Comparison of ENCODE assay signal across 23 mouse cellular contexts in genomic region chr12:108062137-108062536, GRCm38 (mm10). TPM values are rescaled to one million over a fixed set of nuclear protein-coding genes. Genes with fewer than 3 reads are reported as not detected.
DNase-seq lines count a peak whose midpoint lies in the region; ATAC-seq and TF ChIP-seq lines count a peak whose summit lies in the region.
"Had no signal": no experiment of that assay in that cellular context is flagged by ENCODE, and none has a peak within 500 bp of the region (broad histone marks: within the 10 kb centered on the region; RNA-seq: fewer than 3 reads in every experiment).

No protein-coding gene starts in this region.

- no peak for TF ChIP-seq CTCF in cerebellum, adult 2 months (IDR thresholded peaks at IDR 0.05; ENCODE audit: borderline replicate concordance, insufficient read depth, low read depth, low read length)
- no peak for TF ChIP-seq CTCF in small intestine, adult 2 months (IDR thresholded peaks at IDR 0.05; ENCODE audit: extremely low read depth, insufficient read length, insufficient replicate concordance, low read depth, low read length)

- 42% methylated on average over 5 of the region's 5 CpGs for WGBS in cerebellum, adult 2 months
- 80% methylated on average over 5 of the region's 5 CpGs for WGBS in embryonic facial prominence, embryonic 10.5 days
- 54% methylated on average over 5 of the region's 5 CpGs for WGBS in intestine, embryonic 16.5 days
- WGBS in small intestine, adult 2 months = 30% methylated on average over 5 of the region's 5 CpGs
- WGBS in liver, embryonic 12.5 days (ENCODE audit: insufficient replicate concordance) = 73% methylated on average over 5 of the region's 5 CpGs

- DNase-seq in cerebellum, adult 2 months = no peak
- no peak for DNase-seq in cerebellum, postnatal 14 days
- no peak for DNase-seq in embryonic facial prominence, embryonic 10.5 days (ENCODE audit: low spot score)
- DNase-seq: adrenal gland, adult 8-10 months; adrenal gland, postnatal 14 days; adrenal gland, postnatal 36 days; B cell, adult 2 months had no signal

- peaks cover 47% of the 10 kb centered on the region for H3K4me1 ChIP-seq in cerebellum, adult 2 months (ENCODE audit: control insufficient read depth, insufficient read depth, low read length)
- H3K4me1 ChIP-seq in embryonic facial prominence, embryonic 10.5 days = peaks cover 37% of the 10 kb centered on the region
- H3K4me1 ChIP-seq in intestine, embryonic 16.5 days (ENCODE audit: control insufficient read depth, insufficient read depth, low read length) = peaks cover 6% of the 10 kb centered on the region; the same call in 1 of the 2 replicates
- H3K4me1 ChIP-seq in small intestine, adult 2 months (ENCODE audit: control insufficient read depth, insufficient read depth, insufficient read length, low read length) = peaks cover 10% of the 10 kb centered on the region
- no peaks in the 10 kb centered on the region for H3K4me1 ChIP-seq in liver, embryonic 12.5 days

- H3K36me3 ChIP-seq in embryonic facial prominence, embryonic 10.5 days (replicated peaks) = no peaks in the 10 kb centered on the region
- no peaks in the 10 kb centered on the region for H3K36me3 ChIP-seq in intestine, embryonic 16.5 days (ENCODE audit: control insufficient read depth, insufficient read depth, low read length)
- H3K36me3 ChIP-seq in small intestine, adult 2 months (ENCODE audit: control insufficient read depth, insufficient read depth, low read length) = no peaks in the 10 kb centered on the region
- H3K36me3 ChIP-seq in liver, embryonic 12.5 days = no peaks in the 10 kb centered on the region
- H3K36me3 ChIP-seq: embryonic facial prominence, embryonic 13.5 days; embryonic facial prominence, embryonic 15.5 days; forebrain, embryonic 10.5 days; forebrain, embryonic 12.5 days; G1E had no signal

- peak overlapping the region; percentile 41 for H3K27ac ChIP-seq in cerebellum, adult 2 months (ENCODE audit: insufficient read depth, low read length)
- H3K27ac ChIP-seq in embryonic facial prominence, embryonic 10.5 days (replicated peaks) = peak overlapping the region; percentile 32
- H3K27ac ChIP-seq in intestine, embryonic 16.5 days (ENCODE audit: low read length) = no peak overlapping the region
- 0 out of 2 replicates have a peak overlapping the region, but pooled peaks have one; percentile 22 for H3K27ac ChIP-seq in small intestine, adult 2 months (ENCODE audit: insufficient read depth, low read depth, low read length)
- H3K27ac ChIP-seq in liver, embryonic 12.5 days = no peak overlapping the region
- H3K27ac ChIP-seq: embryonic facial prominence, embryonic 13.5 days; embryonic facial prominence, embryonic 15.5 days; forebrain, embryonic 10.5 days; forebrain, embryonic 12.5 days had no signal

- H3K4me2 ChIP-seq in intestine, embryonic 16.5 days (ENCODE audit: low read depth, low read length) = no peak overlapping the region
- no peak overlapping the region for H3K4me2 ChIP-seq in liver, embryonic 12.5 days
- H3K4me2 ChIP-seq: embryonic facial prominence, embryonic 13.5 days; embryonic facial prominence, embryonic 15.5 days; forebrain, embryonic 12.5 days had no signal

- H3K9ac ChIP-seq in intestine, embryonic 16.5 days (ENCODE audit: low read depth, low read length) = no peak overlapping the region
- H3K9ac ChIP-seq in liver, embryonic 12.5 days = no peak overlapping the region
- H3K9ac ChIP-seq: embryonic facial prominence, embryonic 13.5 days; embryonic facial prominence, embryonic 15.5 days; forebrain, embryonic 12.5 days had no signal

- no peaks in the 10 kb centered on the region for H3K27me3 ChIP-seq in cerebellum, adult 2 months (ENCODE audit: control insufficient read depth, insufficient read depth, low read length)
- H3K27me3 ChIP-seq in embryonic facial prominence, embryonic 10.5 days (replicated peaks; ENCODE audit: low read depth, poor library complexity, severe bottlenecking) = no peaks in the 10 kb centered on the region
- no peaks in the 10 kb centered on the region for H3K27me3 ChIP-seq in intestine, embryonic 16.5 days (replicated peaks; ENCODE audit: control insufficient read depth, insufficient read depth, low read length)
- H3K27me3 ChIP-seq in small intestine, adult 2 months (ENCODE audit: control insufficient read depth, insufficient read depth, low read length) = no peaks in the 10 kb centered on the region
- no peaks in the 10 kb centered on the region for H3K27me3 ChIP-seq in liver, embryonic 12.5 days (replicated peaks)
- H3K27me3 ChIP-seq: CH12.LX; embryonic facial prominence, embryonic 13.5 days; embryonic facial prominence, embryonic 15.5 days; Patski had no signal

- H3K9me3 ChIP-seq in embryonic facial prominence, embryonic 10.5 days = no peaks in the 10 kb centered on the region
- no peaks in the 10 kb centered on the region for H3K9me3 ChIP-seq in intestine, embryonic 16.5 days (ENCODE audit: control insufficient read depth, low read length)
- H3K9me3 ChIP-seq in liver, embryonic 12.5 days (replicated peaks) = no peaks in the 10 kb centered on the region
- H3K9me3 ChIP-seq: embryonic facial prominence, embryonic 13.5 days; embryonic facial prominence, embryonic 15.5 days; forebrain, embryonic 10.5 days; forebrain, embryonic 12.5 days had no signal

- ATAC-seq in intestine, embryonic 16.5 days = peak; percentile 60
- no peak for ATAC-seq in megakaryocyte progenitor cell, adult 5-6 weeks (replicated peaks; ENCODE audit: poor library complexity)
- no peak for ATAC-seq in liver, embryonic 12.5 days
- ATAC-seq: activated CD4-positive, CD25-positive, alpha-beta regulatory T cell, adult 4 months; CD4-positive, CD25-positive, alpha-beta regulatory T cell, adult 4 months; forebrain, embryonic 14.5 days; forebrain, embryonic 16.5 days; Patski had no signal

- no peak for TF ChIP-seq POLR2A in cerebellum, adult 2 months (IDR thresholded peaks at IDR 0.05; ENCODE audit: borderline replicate concordance, insufficient read depth, low read length)
- no peak for TF ChIP-seq POLR2A in small intestine, adult 2 months (IDR thresholded peaks at IDR 0.05; ENCODE audit: low read depth, low read length)

- H3K4me3 ChIP-seq in cerebellum, adult 2 months (replicated peaks; ENCODE audit: insufficient read depth, low read depth, low read length) = no peak overlapping the region
- H3K4me3 ChIP-seq in embryonic facial prominence, embryonic 10.5 days = no peak overlapping the region
- no peak overlapping the region for H3K4me3 ChIP-seq in intestine, embryonic 16.5 days (ENCODE audit: low read length)
- H3K4me3 ChIP-seq in small intestine, adult 2 months (ENCODE audit: low read depth, low read length) = no peak overlapping the region
- H3K4me3 ChIP-seq in liver, embryonic 12.5 days = no peak overlapping the region
- H3K4me3 ChIP-seq: embryonic facial prominence, embryonic 13.5 days; embryonic facial prominence, embryonic 15.5 days; erythroblast, embryonic 14.5 days; forebrain, embryonic 10.5 days; forebrain, embryonic 12.5 days had no signal

RNA-seq across cellular contexts. Expression of gene Bcl11b, which starts 58.7 kb away (rescaled TPM):
- 1.9 and 2.5 TPM in 2 replicates for polyA plus RNA-seq in cerebellum, adult 2 months (2012; rRNA removed)
- 7.3 and 10.4 TPM in 2 replicates for polyA plus RNA-seq in embryonic facial prominence, embryonic 10.5 days (2016; fragmentation: Nextera tagmentation; extraction: Ambion mirVana)
- 3.4 and 5.5 TPM in 2 replicates for polyA plus RNA-seq in intestine, embryonic 16.5 days (2015; fragmentation: Nextera tagmentation; extraction: Ambion mirVana)
- polyA plus RNA-seq in small intestine, adult 2 months (2012; rRNA removed) = 7.9 and 22.3 TPM in 2 replicates
- 0.02 TPM in 1 of 2 replicates, not detected in the other for total RNA-seq in megakaryocyte progenitor cell, adult 5-6 weeks (2015)
- 0.24 and 0.33 TPM in 2 replicates for total RNA-seq in megakaryocyte progenitor cell, adult 5-6 weeks (2017)
- polyA plus RNA-seq in liver, embryonic 12.5 days (2016; fragmentation: Nextera tagmentation; extraction: Ambion mirVana) = 0.30 and 0.31 TPM in 2 replicates
- total RNA-seq: CH12.LX had no signal
- polyA plus RNA-seq: erythroblast, embryonic 14.5 days; G1E had no signal

Comparison
In these comparisons a context has a peak if more than half of its experiments do, and no peak if none do; other contexts are left out.
1. H3K27ac ChIP-seq: peak in cerebellum, adult 2 months (single experiment), embryonic facial prominence, embryonic 10.5 days (single experiment) and small intestine, adult 2 months (single experiment); none in intestine, embryonic 16.5 days (single experiment) and liver, embryonic 12.5 days (single experiment).